Mouse (Mus musculus) megakaryocyte-erythroid progenitor cell, adult 5-6 weeks (primary cell): ENCODE measurements around the gene Plekhm1. TPM values are rescaled to one million over a fixed set of nuclear protein-coding genes. Genes with fewer than 3 reads are reported as not detected.
A peak's percentile ranks its signal among the peaks of the same experiment; 100 is the strongest.

Experiments used
- ATAC-seq: replicated peaks from 2 replicates; pipeline ENCODE4 v1.8.0; 2016; ENCODE audit warnings: mild to moderate bottlenecking, inconsistent platforms; ENCODE audit not compliant: severe bottlenecking, poor library complexity, low FRiP score, low TSS enrichment
- total RNA-seq, 2 experiments: library from RNA; stranded (forward) in 1 of 2; stranded (reverse) in 1 of 2; fragments of 200-1000, 215-1000 nt in 1 of 2; fragments of >200 nt in 1 of 2; fragmentation: Nextera tagmentation in 1 of 2; gene quantifications; 2 replicates each; pipeline ENCODE4 v1.2.3; 2014 to 2017

Gene Plekhm1
- total RNA-seq, 2 experiments from 2014 or later, result 2.2 to 16.3 TPM

DNA sequence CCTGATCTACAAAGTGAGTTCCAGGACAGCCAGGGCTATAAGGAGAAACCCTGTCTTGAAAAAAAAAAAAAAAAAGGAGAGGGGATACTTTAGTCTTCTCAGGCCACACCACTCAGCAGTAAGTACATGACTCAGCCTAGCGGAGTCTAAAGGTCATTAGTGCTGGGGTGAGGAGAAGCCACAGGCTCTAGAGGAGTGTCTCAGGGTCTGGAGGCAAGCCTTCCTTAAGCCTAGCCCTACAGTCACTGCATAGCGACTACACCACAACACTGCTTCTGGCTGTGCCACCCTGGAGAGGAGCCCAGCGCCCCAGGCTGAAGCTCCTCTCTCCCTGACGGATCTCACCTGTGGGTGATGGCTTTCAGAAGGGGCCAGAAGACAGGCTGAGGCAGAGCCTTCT lies 15.8 kb downstream of the Plekhm1 start:
- no peak for ATAC-seq

DNA sequence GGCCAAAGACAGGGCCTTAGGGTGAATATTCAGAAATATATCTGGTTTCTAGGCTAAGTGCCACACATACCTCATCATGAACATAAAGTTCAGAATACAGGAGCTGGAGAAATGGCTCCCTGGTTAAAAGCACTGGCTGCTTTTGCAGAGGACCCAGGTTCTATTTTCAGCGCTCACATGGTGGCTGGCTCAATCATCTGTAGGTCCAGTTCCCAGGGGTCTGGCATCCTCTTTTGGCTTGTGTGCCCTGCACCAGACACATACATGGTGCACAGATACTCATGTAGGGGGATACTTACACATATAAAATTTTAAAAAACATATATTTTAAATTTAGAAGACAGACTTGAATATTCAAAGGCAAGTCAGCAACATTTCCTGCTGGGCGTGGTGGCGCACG lies 16.3 kb downstream of the Plekhm1 start:
- no peak for ATAC-seq

DNA sequence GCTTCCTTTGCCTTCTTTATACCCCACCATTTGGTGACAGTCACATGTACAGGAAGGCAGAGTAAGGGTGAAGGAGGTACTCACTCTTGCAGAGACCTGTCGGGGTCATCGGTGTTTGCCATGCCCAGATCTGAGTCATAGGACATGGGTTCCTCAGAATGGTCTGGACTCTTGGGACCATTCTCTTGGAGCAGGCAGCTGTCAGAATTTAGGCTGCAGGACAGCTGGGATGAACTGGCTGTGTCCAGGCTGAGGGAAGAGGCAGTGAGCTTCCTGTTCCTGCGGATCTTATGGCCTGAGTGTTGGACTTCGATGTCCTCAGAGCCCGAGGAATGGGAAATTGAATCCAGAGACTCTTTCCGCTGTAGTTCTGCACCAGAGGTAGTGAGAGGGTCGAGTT lies 17.9 kb downstream of the Plekhm1 start:
- ATAC-seq, result no peak

DNA sequence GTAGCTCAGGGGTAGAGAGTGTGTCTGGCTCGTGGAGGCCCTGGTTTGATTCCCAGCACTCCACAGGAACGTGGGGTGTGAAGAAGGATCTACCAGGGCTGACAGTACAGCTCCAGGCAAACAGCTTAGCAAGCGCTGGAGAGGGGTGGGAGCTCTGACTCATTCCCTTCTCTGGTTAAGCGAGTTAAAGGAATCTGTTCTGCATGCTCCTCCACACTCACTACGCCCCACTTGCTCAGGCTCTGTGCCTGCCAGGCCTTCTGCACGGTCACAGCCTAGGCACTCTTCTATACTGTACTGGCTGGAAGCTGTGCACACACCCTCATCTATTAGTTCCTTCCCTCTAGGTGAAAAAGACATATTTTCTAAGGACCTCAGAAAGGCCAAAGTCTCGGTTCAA lies 18.5 kb downstream of the Plekhm1 start:
- no peak for ATAC-seq

DNA sequence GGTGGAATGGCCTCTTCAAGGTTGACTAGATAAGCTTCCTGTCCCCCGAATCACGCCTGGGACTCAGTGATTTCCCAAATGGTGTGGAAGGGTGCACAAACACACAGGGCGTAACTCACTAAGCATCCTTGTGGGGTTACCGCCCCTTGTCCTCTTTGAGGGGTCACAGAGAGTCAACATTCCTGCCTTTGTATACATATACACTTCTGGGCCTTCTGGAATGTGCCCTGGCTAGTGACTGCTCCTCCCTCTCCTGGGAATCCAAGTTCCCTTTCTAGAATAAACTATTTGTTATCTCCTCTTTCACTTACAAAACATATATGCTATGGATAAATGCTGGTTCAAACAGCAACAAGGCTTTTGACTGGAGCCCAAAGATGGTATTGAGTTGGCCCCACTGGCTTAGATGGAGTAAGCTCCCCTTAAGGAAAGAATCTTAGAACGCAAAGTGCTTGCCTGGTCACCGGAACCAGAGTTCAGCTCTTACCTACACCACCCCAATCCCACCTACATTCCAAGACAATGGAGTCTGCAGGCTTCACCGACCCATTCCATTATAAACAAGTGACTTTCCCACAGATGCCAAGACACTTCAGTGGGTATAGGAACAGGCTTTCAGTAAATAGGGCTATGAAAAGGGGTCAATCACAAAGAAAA lies 24.5 kb downstream of the Plekhm1 start:
- ATAC-seq, result no peak

DNA sequence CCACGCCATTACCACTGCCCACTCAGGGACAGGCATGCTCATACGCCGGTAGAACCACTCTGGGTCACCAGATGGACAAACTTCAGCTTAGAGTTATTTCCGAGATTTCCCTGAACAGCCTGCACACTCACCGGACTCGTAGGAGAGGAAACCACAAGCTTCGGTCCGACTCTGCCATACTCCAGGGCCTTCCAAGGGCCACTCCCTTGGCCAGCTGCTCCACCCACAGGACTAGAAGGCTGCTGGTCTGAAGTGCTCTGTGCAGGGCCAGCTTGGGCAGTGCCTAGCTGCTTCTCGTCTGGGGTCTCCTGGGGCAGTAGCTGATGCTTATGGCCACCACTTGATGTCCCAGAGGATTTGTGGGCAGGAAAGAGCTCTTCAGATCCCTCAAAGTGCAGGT lies 25.7 kb downstream of the Plekhm1 start:
- ATAC-seq, result no peak

DNA sequence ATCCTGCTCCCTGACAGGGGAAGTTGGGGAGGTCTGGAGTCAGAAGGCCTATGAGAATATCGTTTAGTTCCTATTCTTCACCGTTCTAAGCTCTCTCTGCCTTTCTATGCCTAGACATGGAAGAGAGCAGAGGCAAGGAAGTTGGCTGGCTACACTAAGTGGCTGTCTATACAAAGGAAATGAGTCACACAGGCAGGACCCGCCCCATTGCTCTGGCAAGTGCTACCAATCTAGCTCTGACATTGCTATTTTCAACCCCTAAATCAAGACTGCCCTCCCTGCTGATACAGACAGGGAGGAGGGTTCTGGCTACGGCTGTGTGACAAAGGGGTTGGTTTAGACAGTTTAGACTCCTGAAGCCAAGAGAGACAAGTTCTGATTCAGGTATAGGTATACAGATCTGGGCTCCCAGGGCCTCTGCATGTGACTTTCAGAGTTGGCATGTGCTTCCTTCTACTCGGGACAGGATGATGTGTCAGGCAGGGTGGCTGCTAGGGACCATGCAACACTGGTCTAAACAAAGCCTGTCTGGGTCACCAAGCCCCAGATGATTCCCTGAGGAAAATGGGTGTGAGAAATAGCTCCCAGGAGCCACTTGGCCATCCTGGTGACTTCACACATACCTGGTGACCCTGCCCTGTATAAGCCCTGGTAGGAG lies 30.4 kb downstream of the Plekhm1 start:
- ATAC-seq, result peak; percentile 76

DNA sequence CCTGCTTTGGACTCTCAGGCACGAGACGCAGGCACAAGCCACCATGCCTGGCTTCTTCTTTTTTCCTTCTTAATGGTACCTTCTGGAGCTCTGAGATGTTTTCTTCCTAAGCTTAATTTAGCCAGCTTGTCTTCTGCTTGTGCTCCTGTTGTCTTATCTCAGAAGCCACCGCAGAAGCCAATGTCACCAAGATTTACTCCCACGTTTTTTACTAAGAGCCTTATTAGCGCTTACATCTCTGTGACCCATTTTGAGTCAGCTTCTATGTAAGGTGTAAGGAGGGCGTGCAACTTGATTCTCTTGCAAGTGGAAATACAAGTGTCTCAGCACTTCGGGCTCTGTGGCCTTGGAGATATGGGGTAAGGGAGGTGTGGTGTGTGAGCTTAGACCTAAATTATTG lies 31.0 kb downstream of the Plekhm1 start:
- ATAC-seq, result no peak

DNA sequence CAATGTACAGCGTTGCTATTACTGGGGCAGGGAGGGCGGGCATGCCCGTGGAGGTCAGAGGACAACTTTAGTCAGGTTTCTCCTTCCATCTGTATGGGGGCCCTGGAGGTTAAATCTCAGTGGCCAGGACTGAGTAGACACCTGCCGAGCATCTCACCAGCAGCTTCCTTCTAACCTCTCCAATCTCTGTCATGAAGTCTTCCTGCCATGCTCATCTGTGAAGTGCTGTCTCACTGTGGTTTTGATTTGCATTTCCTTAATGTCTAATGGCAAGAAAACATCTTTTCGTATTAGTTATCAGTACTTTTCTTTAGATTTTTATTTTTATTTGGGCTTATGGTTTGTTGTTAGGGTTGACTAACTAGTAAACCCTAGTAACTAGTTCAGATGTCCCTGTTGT lies 32.0 kb downstream of the Plekhm1 start:
- no peak for ATAC-seq

DNA sequence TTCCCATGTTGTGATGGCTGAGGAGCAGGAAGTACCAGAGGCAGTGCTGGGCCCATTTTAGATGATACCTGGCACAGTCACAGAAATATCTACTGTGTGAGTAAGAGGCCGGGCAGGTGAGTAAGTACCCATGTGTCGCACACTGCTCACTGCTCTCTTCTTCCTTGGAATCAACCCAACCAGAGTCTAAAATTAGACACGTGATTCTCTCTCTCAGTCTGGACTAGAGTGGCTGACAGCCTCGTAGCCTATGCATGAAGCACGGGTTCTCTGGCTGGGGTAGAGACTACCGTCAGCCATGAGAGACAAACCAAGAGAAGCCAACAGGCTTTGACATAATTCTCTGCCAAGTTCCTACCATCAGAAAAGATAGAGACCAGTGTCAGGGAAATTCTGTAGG lies 34.1 kb downstream of the Plekhm1 start:
- no peak for ATAC-seq

DNA sequence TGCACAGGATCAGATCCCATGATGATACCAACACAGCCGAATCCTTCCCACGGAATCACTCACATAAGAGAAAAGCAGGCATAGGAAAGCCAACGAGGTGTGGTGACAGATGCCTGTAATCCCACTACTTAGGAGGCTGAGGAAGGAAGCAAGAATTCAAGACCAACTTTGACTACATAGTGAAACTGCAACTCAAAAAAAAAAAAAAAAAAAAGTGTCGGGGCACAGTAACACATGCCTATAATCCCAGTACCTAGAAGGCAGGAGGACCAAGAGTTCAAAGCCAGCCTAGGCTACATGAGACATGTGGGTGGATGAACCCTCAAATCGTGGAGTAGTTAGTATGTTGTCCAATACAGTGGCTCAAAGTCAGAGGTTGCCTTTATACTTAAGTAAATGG lies 36.7 kb downstream of the Plekhm1 start:
- ATAC-seq, result no peak

DNA sequence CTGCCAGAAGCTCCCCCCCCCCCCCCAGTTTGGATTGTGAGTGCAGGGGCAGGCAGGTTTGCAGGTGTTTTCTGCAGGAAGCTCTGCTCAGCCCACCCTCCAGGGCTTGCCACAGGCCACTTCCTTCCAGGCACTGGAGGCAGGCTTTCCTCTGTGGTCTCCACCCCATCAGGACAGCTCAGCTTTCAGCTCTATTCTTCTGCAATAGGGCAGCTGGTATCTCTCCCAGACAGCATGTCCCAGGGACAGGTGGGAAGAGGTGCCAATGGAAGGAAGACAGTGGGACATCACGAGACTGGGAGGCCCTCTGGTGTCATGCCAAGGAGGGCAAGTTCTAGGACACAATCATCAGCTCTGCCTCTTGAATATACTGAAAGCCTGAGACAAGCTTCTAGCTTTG lies 37.2 kb downstream of the Plekhm1 start:
- ATAC-seq, result no peak

DNA sequence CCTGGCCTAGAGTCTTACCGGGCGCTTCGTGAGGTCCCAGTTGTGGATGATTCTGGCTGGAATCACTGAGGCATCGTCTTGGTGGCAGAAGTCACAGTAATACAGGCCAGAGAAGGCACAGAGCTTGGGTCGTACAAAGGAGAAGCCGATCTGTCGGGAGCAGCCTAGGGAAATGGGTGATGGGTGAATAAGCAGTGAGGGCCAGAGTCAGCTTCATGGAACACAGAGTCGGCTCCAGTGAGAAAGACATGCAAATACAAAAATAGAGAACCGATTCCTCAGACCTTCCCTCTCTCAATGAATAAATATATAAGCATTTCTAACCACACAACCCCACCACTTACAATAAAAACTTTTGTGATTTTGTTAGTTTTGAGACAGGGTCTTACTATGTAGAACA lies 38.6 kb downstream of the Plekhm1 start:
- ATAC-seq, result no peak

DNA sequence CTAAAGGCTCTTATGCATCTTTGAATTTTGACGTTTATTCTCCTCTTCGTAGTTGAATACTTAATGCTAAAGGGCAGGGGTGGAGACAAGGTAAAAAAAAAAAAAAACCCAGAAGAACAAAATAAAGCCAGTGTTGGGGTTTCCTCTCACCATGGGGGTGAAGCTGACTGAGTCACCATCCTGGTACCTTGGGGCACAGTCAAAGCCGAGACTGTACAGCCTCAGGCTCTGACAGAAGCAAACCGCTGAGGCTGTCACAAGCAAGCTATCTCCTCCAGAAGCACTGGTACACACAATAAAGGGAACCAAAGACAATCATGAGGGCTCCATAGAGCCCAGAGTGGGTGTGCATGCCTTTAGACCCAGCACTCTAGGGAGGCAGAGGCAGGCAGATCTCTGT lies 39.9 kb downstream of the Plekhm1 start:
- ATAC-seq, result no peak

DNA sequence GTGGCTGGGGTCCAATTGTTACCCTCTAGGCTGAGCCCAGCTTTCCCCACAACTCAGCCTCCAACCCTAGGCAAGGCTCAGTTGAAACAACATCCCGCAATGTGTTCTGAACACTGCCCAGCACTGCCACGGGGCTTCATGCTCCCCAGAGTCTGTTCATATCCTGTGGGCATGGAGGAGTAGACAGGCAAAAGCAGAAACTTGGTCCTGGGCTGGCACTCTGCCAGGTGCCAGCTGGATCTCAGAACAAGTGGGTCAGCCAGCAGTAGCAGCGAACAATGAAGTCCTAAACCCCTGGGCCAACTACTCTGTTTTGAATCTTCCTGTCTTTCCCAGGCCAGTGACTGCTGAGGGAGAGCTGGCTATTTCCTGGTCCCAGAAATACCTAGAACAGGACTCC lies 40.4 kb downstream of the Plekhm1 start:
- no peak for ATAC-seq

DNA sequence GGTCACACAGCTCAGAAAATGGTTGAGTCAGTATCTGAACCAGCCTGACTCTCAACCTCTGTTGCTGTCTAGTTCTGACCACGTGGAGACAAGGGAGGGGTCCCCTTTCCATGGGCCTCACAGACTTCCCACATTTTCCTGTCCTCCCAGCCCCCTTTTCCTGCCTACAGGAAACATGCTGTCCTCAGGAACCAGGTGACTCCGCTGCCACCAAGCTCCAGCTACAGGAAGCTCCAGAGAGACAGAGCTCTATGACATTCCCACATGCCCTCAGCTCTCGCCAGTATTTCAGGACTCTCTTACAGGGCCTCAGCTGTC lies 41.3 kb downstream of the Plekhm1 start:
- ATAC-seq, result no peak

DNA sequence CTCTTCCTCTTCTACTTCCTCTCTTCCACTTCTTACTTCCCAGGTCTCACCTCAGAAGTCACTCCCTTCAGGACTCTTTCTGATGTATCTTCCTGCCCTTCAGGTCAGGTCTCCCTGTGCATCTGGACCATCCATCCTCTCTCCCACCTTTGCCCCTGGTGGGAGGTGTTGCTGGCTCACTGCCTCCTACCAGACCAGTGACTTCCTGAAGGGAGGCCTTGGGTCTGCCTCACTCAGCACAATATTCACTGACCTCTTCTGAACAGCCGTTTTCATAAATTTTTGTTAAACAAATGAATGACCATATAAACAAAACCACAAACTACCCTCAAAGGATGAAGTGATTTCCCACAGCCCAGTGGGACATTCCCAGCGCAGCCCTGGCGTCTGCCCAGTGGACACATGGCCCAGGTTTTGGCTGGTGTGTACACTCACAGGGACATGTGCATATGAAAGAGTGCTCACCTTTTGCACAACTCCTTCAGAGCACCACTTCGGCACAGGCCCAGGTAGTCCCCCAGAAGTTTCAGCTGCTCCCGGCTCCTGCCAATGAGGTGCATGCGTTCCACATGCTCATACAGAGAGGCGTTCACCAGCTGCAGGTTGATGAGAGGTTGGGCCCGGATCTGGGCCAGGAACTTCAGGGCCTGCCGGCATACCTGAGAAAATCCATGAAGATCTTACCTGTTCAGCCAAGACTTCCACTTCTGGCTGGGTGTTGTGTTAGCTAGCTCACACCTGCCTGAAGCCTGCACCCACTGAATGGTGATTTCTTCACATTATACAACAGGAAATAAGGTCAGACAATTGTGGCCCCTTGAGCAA lies 41.9 kb downstream of the Plekhm1 start:
- ATAC-seq, result no peak

DNA sequence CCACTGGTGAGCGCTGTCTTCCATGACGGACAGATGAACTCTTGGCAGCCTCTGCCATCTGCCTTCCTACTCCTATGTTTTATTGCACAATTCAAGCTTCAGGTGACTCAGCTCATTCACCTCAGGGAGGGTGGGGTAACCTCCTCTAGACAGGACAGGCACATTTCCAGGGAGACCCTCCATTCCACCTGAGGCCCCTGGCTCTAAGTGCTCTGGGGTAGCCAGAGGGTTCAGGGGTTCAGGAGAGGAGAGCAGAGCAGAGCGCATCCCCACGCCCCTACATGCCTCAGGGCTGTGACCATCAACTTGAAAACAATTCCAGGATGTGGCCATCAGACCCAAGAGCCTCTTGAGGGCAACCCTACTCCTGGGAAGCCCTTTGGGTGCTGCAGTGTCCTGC lies 47.0 kb downstream of the Plekhm1 start:
- ATAC-seq, result no peak

DNA sequence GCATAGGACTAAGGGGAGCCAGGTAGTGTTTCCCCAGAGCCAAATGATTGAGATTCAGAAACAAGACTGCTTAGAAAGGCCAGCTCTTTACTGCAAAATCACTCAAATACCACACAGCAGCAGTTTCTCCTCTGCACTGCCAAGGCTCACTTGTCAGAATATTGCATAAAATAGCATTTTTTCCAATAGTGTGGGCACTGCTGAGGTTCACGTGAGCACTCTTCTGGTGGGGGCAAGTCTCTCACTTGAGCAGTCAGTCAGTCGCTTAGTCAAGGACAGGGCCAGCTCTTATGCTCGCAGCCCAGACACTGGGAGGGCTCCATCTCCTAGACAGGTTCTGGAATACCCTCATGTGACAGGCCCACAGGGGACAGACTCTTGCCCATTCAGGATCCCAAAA lies 47.5 kb downstream of the Plekhm1 start:
- ATAC-seq, result no peak

DNA sequence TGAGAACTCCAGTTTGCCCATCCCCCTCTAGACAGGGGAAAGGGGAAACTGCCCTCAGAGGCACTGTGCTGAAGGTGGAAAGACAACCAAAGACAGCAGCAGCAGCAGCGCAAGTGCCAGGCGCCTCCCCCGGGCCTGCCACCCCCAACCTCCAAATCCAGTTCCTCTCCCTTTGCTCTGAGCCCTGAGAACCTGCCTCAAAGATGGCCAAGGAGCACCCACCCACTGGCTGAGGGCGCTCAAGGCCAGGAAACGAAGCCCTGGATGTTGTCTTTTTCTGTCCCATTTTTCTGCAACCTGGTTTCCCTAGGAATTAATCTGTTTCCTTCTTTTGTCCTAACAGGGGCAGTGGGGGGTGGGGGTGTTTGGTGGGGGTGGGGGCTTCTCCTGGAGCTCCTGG lies 48.2 kb downstream of the Plekhm1 start:
- ATAC-seq, result no peak
